Mouse (Mus musculus): Measurements from ENCODE around the gene Zscan29. TPM values are rescaled to one million over a fixed set of nuclear protein-coding genes. Genes with fewer than 3 reads are reported as not detected.

The Zscan29 gene
- polyA plus RNA-seq, 1 experiment from 2014 or later = 8.5 TPM

DNA sequence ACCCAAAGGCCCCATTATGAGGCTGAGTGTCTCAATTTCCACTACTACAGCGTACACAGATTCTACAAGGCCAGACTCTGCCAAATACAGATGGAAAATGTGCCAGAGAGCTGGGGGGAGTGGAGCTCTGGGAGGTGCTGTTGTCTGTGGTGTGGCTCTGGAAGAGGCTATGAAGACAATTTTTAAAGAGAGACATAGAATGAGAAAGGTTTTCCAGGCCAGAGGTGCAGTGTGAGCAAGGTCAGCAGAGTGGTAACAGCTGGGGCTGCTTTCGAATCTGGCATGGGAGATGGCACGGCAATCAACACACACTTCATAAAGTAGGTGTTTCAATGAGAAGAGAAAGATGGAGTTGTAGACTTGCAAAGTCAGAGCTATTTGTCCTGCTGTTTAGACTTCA is 51.7 kb downstream of the Zscan29 start:
- Histone ChIP-seq H3K27ac (ENCODE audit: low read depth, low read length) (no peak overlapping the region), H3K4me1 (ENCODE audit: control insufficient read depth, insufficient read depth, low read length) (no peaks in the 10 kb centered on the region), H3K27me3 (replicated peaks; ENCODE audit: control insufficient read depth, insufficient read depth, low read length) (no peaks in the 10 kb centered on the region), H3K36me3 (ENCODE audit: control insufficient read depth, insufficient read depth, low read length) (no peaks in the 10 kb centered on the region), H3K4me3 (ENCODE audit: low read depth, low read length) (no peak overlapping the region), H3K9ac (ENCODE audit: low read length) (no peak overlapping the region), H3K9me3 (replicated peaks; ENCODE audit: control insufficient read depth, low read length) (no peaks in the 10 kb centered on the region), H3K4me2 (ENCODE audit: low read length) (no peak overlapping the region)
- ATAC-seq (no peak), DNase-seq (ENCODE audit: low spot score) (no peak)
- 88% methylated on average over 3 of the region's 3 CpGs for WGBS

DNA sequence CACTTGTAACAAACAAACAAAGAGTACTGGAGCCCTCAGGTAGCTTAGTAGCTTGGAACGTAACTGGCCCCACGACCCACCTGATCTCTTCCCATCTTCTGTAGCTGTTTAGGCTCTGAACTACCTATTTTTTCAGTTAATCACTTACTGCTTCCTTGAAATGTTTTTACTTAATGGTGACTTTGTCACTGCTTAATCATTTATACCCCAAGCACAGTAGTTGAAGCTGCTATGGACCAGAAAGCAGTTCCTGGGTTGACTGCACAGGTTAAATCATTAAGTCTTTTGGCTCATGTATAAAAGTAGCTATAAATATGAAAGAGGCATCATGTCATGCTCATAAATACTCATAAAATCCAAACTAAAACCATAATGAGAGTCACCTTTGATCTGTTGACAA is 55.5 kb downstream of the Zscan29 start:
- ATAC-seq (no peak), DNase-seq (ENCODE audit: low spot score) (no peak)
- no peaks in the 10 kb centered on the region for H3K36me3 ChIP-seq (ENCODE audit: control insufficient read depth, insufficient read depth, low read length)
- H3K4me1 ChIP-seq (ENCODE audit: control insufficient read depth, insufficient read depth, low read length) = no peaks in the 10 kb centered on the region
- no peak overlapping the region for H3K4me2 ChIP-seq (ENCODE audit: low read length)
- no peak overlapping the region for H3K27ac ChIP-seq (ENCODE audit: low read depth, low read length)
- WGBS = 95% methylated on average over 2 of the region's 2 CpGs
- no peaks in the 10 kb centered on the region for H3K9me3 ChIP-seq (replicated peaks; ENCODE audit: control insufficient read depth, low read length)
- no peaks in the 10 kb centered on the region for H3K27me3 ChIP-seq (replicated peaks; ENCODE audit: control insufficient read depth, insufficient read depth, low read length)
- no peak overlapping the region for H3K9ac ChIP-seq (ENCODE audit: low read length)
- H3K4me3 ChIP-seq (ENCODE audit: low read depth, low read length) = no peak overlapping the region

DNA sequence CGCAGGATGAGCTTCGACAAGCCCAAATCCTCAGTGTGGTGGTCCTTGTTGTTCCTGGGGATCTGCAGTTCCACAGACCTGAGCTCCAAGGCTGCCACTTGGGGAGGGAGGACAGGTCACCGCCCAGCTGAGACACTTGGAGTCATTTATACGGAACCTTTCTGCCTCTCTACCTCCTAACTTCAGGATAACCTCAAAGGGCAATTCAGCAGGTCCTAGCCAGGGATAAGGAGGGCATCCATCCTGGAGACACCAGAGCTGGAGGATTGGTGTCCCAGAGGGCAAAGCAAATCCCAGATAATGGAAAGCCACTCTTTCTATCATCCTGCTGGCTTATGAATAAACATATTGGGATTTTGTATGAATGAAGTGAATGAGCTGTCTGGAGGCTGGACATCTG is 61.2 kb downstream of the Zscan29 start, which contains the start of gene Tgm7:
Gene Tgm7, minus strand, starts transcription at position 101 of the 400 bp plus-strand sequence.
- Histone ChIP-seq H3K36me3 (ENCODE audit: control insufficient read depth, insufficient read depth, low read length) (no peaks in the 10 kb centered on the region), H3K27ac (ENCODE audit: low read depth, low read length) (no peak within 1 kb of the TSS), H3K4me3 (ENCODE audit: low read depth, low read length) (no peak within 1 kb of the TSS), H3K4me2 (ENCODE audit: low read length) (no peak within 1 kb of the TSS), H3K4me1 (ENCODE audit: control insufficient read depth, insufficient read depth, low read length) (no peaks in the 10 kb centered on the region), H3K27me3 (replicated peaks; ENCODE audit: control insufficient read depth, insufficient read depth, low read length) (no peaks in the 10 kb centered on the region), H3K9me3 (replicated peaks; ENCODE audit: control insufficient read depth, low read length) (no peaks in the 10 kb centered on the region), H3K9ac (ENCODE audit: low read length) (no peak within 1 kb of the TSS)
- ATAC-seq (no peak), DNase-seq (ENCODE audit: low spot score) (no peak)
- WGBS = 94% methylated on average over 4 of the region's 4 CpGs

Other genes with a start within 250 kb of the Zscan29 start
- gene Ubr1, start 200.4 kb downstream of the Zscan29 start, polyA plus RNA-seq (2014; fragmentation: Nextera tagmentation; extraction: Ambion mirVana) = 23.8 and 32.8 TPM in 2 replicates
- gene Tmem62, start 194.1 kb downstream of the Zscan29 start, polyA plus RNA-seq (2014; fragmentation: Nextera tagmentation; extraction: Ambion mirVana) = 7.9 and 9.1 TPM in 2 replicates
- 79.4 and 82.4 TPM in 2 replicates for gene Ccndbp1, start 162.7 kb downstream of the Zscan29 start, polyA plus RNA-seq (2014; fragmentation: Nextera tagmentation; extraction: Ambion mirVana)
- gene Epb42, start 134.1 kb downstream of the Zscan29 start, polyA plus RNA-seq (2014; fragmentation: Nextera tagmentation; extraction: Ambion mirVana) = 0.13 and 0.32 TPM in 2 replicates
- not detected in 2 replicates for gene Tgm5, start 85.3 kb downstream of the Zscan29 start, polyA plus RNA-seq (2014; fragmentation: Nextera tagmentation; extraction: Ambion mirVana)
- gene Tgm7, start 61.3 kb downstream of the Zscan29 start, polyA plus RNA-seq (2014; fragmentation: Nextera tagmentation; extraction: Ambion mirVana) = not detected in 2 replicates
- gene Adal, start 30.7 kb downstream of the Zscan29 start, polyA plus RNA-seq (2014; fragmentation: Nextera tagmentation; extraction: Ambion mirVana) = 37.2 and 38.0 TPM in 2 replicates
- 22.7 and 27.8 TPM in 2 replicates for gene Lcmt2, start 30.5 kb downstream of the Zscan29 start, polyA plus RNA-seq (2014; fragmentation: Nextera tagmentation; extraction: Ambion mirVana)
- 38.9 and 43.7 TPM in 2 replicates for gene Tubgcp4, start 471 bp downstream of the Zscan29 start, polyA plus RNA-seq (2014; fragmentation: Nextera tagmentation; extraction: Ambion mirVana)
- gene Trp53bp1, start 100.3 kb upstream of the Zscan29 start, polyA plus RNA-seq (2014; fragmentation: Nextera tagmentation; extraction: Ambion mirVana) = 116 and 164 TPM in 2 replicates
- 12.7 and 23.2 TPM in 2 replicates for gene Map1a, start 118.5 kb upstream of the Zscan29 start, polyA plus RNA-seq (2014; fragmentation: Nextera tagmentation; extraction: Ambion mirVana)
- 10.1 and 11.6 TPM in 2 replicates for gene Ppip5k1, start 184.3 kb upstream of the Zscan29 start, polyA plus RNA-seq (2014; fragmentation: Nextera tagmentation; extraction: Ambion mirVana)
- gene Ckmt1, start 186.6 kb upstream of the Zscan29 start, polyA plus RNA-seq (2014; fragmentation: Nextera tagmentation; extraction: Ambion mirVana) = 19.8 and 24.7 TPM in 2 replicates
- 0.05 TPM in 1 of 2 replicates, not detected in the other for gene Strc, start 216.0 kb upstream of the Zscan29 start, polyA plus RNA-seq (2014; fragmentation: Nextera tagmentation; extraction: Ambion mirVana)
- gene Pdia3, start 242.7 kb upstream of the Zscan29 start, polyA plus RNA-seq (2014; fragmentation: Nextera tagmentation; extraction: Ambion mirVana) = 174 and 205 TPM in 2 replicates
- 2.0 and 3.2 TPM in 2 replicates for gene Catsper2, start 242.7 kb upstream of the Zscan29 start, polyA plus RNA-seq (2014; fragmentation: Nextera tagmentation; extraction: Ambion mirVana)